ENCODE assay signal across 10 mouse cellular contexts in genomic region chr6:88811396-88811795, GRCm38 (mm10). TPM values are rescaled to one million over a fixed set of nuclear protein-coding genes. Genes with fewer than 3 reads are reported as not detected.
DNase-seq lines count a peak whose midpoint lies in the region; ATAC-seq and TF ChIP-seq lines count a peak whose summit lies in the region.
"Had no signal": no experiment of that assay in that cellular context is flagged by ENCODE, and none has a peak within 500 bp of the region (broad histone marks: within the 10 kb centered on the region; RNA-seq: fewer than 3 reads in every experiment).

No protein-coding gene starts in this region.

- no peak for TF ChIP-seq POLR2A in lung, adult 2 months (IDR thresholded peaks at IDR 0.05; ENCODE audit: borderline replicate concordance, extremely low read depth, low read depth, low read length)

- no peak overlapping the region for H3K9ac ChIP-seq in intestine, embryonic 15.5 days
- no peak overlapping the region for H3K9ac ChIP-seq in intestine, postnatal 0 days (ENCODE audit: low read depth, low read length)
- no peak overlapping the region for H3K9ac ChIP-seq in lung, postnatal 0 days (replicated peaks; ENCODE audit: low read depth)
- no peak overlapping the region for H3K9ac ChIP-seq in midbrain, embryonic 14.5 days (replicated peaks; ENCODE audit: low read length)

- peaks cover 17% of the 10 kb centered on the region for H3K4me1 ChIP-seq in intestine, embryonic 15.5 days (replicated peaks)
- no peaks in the 10 kb centered on the region for H3K4me1 ChIP-seq in intestine, postnatal 0 days (replicated peaks; ENCODE audit: control insufficient read depth, insufficient read depth, low read length)
- H3K4me1 ChIP-seq in lung, postnatal 0 days (ENCODE audit: insufficient read depth, low read depth, low read length), result peaks cover 8% of the 10 kb centered on the region; the same call in 1 of the 2 replicates
- peaks cover 13% of the 10 kb centered on the region for H3K4me1 ChIP-seq in lung, adult 2 months (ENCODE audit: control insufficient read depth, insufficient read depth, low read length)
- H3K4me1 ChIP-seq in embryonic facial prominence, embryonic 10.5 days, result peaks cover 51% of the 10 kb centered on the region
- H3K4me1 ChIP-seq in midbrain, embryonic 14.5 days (ENCODE audit: control insufficient read depth, insufficient read depth, low read length), result no peaks in the 10 kb centered on the region

- 43% methylated on average over 7 of the region's 7 CpGs for WGBS in intestine, embryonic 15.5 days
- 54% methylated on average over 4 of the region's 7 CpGs for WGBS in intestine, postnatal 0 days
- WGBS in lung, postnatal 0 days, result 42% methylated on average over 4 of the region's 7 CpGs
- WGBS in lung, adult 2 months, result 26% methylated on average over 5 of the region's 7 CpGs
- 28% methylated on average over 7 of the region's 7 CpGs for WGBS in embryonic facial prominence, embryonic 10.5 days
- WGBS in midbrain, embryonic 14.5 days, result 64% methylated on average over 7 of the region's 7 CpGs

- no peaks in the 10 kb centered on the region for H3K27me3 ChIP-seq in intestine, embryonic 15.5 days (replicated peaks)
- H3K27me3 ChIP-seq in intestine, postnatal 0 days (replicated peaks; ENCODE audit: control insufficient read depth, insufficient read depth, low read length), result no peaks in the 10 kb centered on the region
- H3K27me3 ChIP-seq in lung, postnatal 0 days (replicated peaks; ENCODE audit: insufficient read depth, low read length), result no peaks in the 10 kb centered on the region
- 0 out of 2 replicates have a peak, but pooled peaks cover 3% of the 10 kb centered on the region for H3K27me3 ChIP-seq in embryonic facial prominence, embryonic 10.5 days (replicated peaks; ENCODE audit: low read depth, poor library complexity, severe bottlenecking)
- no peaks in the 10 kb centered on the region for H3K27me3 ChIP-seq in splenic B cell, adult 2 months (ENCODE audit: control insufficient read depth, insufficient read depth, low read length, poor library complexity, severe bottlenecking)
- no peaks in the 10 kb centered on the region for H3K27me3 ChIP-seq in midbrain, embryonic 14.5 days (ENCODE audit: control insufficient read depth, insufficient read depth, low read length)

- H3K9me3 ChIP-seq in intestine, embryonic 15.5 days, result no peaks in the 10 kb centered on the region
- H3K9me3 ChIP-seq in intestine, postnatal 0 days (ENCODE audit: control insufficient read depth), result no peaks in the 10 kb centered on the region
- no peaks in the 10 kb centered on the region for H3K9me3 ChIP-seq in lung, postnatal 0 days (ENCODE audit: low read length)
- H3K9me3 ChIP-seq in embryonic facial prominence, embryonic 10.5 days, result no peaks in the 10 kb centered on the region
- no peaks in the 10 kb centered on the region for H3K9me3 ChIP-seq in midbrain, embryonic 14.5 days (ENCODE audit: control insufficient read depth, low read length)

- H3K4me3 ChIP-seq in intestine, embryonic 15.5 days (replicated peaks), result no peak overlapping the region
- no peak overlapping the region for H3K4me3 ChIP-seq in intestine, postnatal 0 days (ENCODE audit: low read depth, low read length)
- no peak overlapping the region for H3K4me3 ChIP-seq in lung, postnatal 0 days (ENCODE audit: low read depth, low read length)
- no peak overlapping the region for H3K4me3 ChIP-seq in lung, adult 2 months (replicated peaks; ENCODE audit: extremely low read depth, low read depth, low read length)
- no peak overlapping the region for H3K4me3 ChIP-seq in embryonic facial prominence, embryonic 10.5 days
- H3K4me3 ChIP-seq in midbrain, embryonic 14.5 days (replicated peaks; ENCODE audit: low read depth, low read length), result no peak overlapping the region

- H3K36me3 ChIP-seq in intestine, embryonic 15.5 days, result no peaks in the 10 kb centered on the region
- no peaks in the 10 kb centered on the region; the same call in 1 of the 2 replicates for H3K36me3 ChIP-seq in intestine, postnatal 0 days (ENCODE audit: control insufficient read depth, insufficient read depth)
- H3K36me3 ChIP-seq in lung, postnatal 0 days (ENCODE audit: insufficient read depth, low read length), result no peaks in the 10 kb centered on the region
- H3K36me3 ChIP-seq in embryonic facial prominence, embryonic 10.5 days (replicated peaks), result no peaks in the 10 kb centered on the region
- H3K36me3 ChIP-seq in splenic B cell, adult 2 months (ENCODE audit: control insufficient read depth, insufficient read depth, low read length, poor library complexity, severe bottlenecking), result no peaks in the 10 kb centered on the region
- H3K36me3 ChIP-seq in midbrain, embryonic 14.5 days (ENCODE audit: control insufficient read depth, insufficient read depth, low read length), result no peaks in the 10 kb centered on the region

- H3K27ac ChIP-seq in intestine, embryonic 15.5 days, result no peak overlapping the region
- H3K27ac ChIP-seq in intestine, postnatal 0 days (ENCODE audit: low read depth, low read length), result no peak overlapping the region
- H3K27ac ChIP-seq in lung, postnatal 0 days (ENCODE audit: low read length), result peak overlapping the region; percentile 47; the same call in 1 of the 2 replicates
- H3K27ac ChIP-seq in embryonic facial prominence, embryonic 10.5 days (replicated peaks), result peak overlapping the region; percentile 54
- H3K27ac ChIP-seq in midbrain, embryonic 14.5 days (replicated peaks; ENCODE audit: low read depth, low read length), result no peak overlapping the region

- no peak for TF ChIP-seq CTCF in intestine, postnatal 0 days (IDR thresholded peaks at IDR 0.05; ENCODE audit: low read depth)
- no peak for TF ChIP-seq CTCF in lung, postnatal 0 days (IDR thresholded peaks at IDR 0.05)
- TF ChIP-seq CTCF in lung, adult 2 months (IDR thresholded peaks at IDR 0.05; ENCODE audit: insufficient read depth, low read length), result no peak

- ATAC-seq in intestine, embryonic 15.5 days, result 0 out of 2 replicates have a peak, but pooled peaks have one; percentile 13
- ATAC-seq in intestine, postnatal 0 days, result no peak
- ATAC-seq in lung, postnatal 0 days, result 0 out of 2 replicates have a peak, but pooled peaks have one; percentile 13
- ATAC-seq in midbrain, embryonic 14.5 days (ENCODE audit: low FRiP score, low TSS enrichment), result no peak
- ATAC-seq: inflammation-experienced regulatory T-cells, adult 6 months had no signal

- no peak for TF ChIP-seq EP300 in lung, postnatal 0 days (IDR thresholded peaks at IDR 0.05)

- no peak overlapping the region for H3K4me2 ChIP-seq in intestine, embryonic 15.5 days (replicated peaks)
- H3K4me2 ChIP-seq in intestine, postnatal 0 days (replicated peaks; ENCODE audit: low read depth), result no peak overlapping the region
- no peak overlapping the region for H3K4me2 ChIP-seq in lung, postnatal 0 days (replicated peaks; ENCODE audit: low read depth, low read length)
- H3K4me2 ChIP-seq in midbrain, embryonic 14.5 days (ENCODE audit: low read length), result no peak overlapping the region

- no peak for DNase-seq in lung, postnatal 0 days (ENCODE audit: low spot score)
- DNase-seq in lung, adult 2 months, result no peak
- no peak for DNase-seq in embryonic facial prominence, embryonic 10.5 days (ENCODE audit: low spot score)
- DNase-seq in splenic B cell, adult 2 months (ENCODE audit: low read depth, low spot score), result peak; percentile 29
- DNase-seq in midbrain, embryonic 14.5 days, result no peak
- DNase-seq: lung, postnatal 36 days; thymus, postnatal 36 days had no signal

RNA-seq across cellular contexts. Expression of gene Abtb1, which starts 30.4 kb away (rescaled TPM):
- 24.2 and 25.0 TPM in 2 replicates for polyA plus RNA-seq in intestine, embryonic 15.5 days (2015; fragmentation: Nextera tagmentation; extraction: Ambion mirVana)
- polyA plus RNA-seq in intestine, postnatal 0 days (2015; fragmentation: Nextera tagmentation; extraction: Ambion mirVana), result 22.7 and 23.9 TPM in 2 replicates
- 59.5 and 70.3 TPM in 2 replicates for polyA plus RNA-seq in lung, postnatal 0 days (2015; fragmentation: Nextera tagmentation; extraction: Ambion mirVana)
- 80.0 and 90.8 TPM in 2 replicates for polyA plus RNA-seq in lung, adult 2 months (2012; rRNA removed)
- 25.2 and 26.4 TPM in 2 replicates for polyA plus RNA-seq in embryonic facial prominence, embryonic 10.5 days (2016; fragmentation: Nextera tagmentation; extraction: Ambion mirVana)
- 30.1 and 41.7 TPM in 2 replicates for polyA plus RNA-seq in midbrain, embryonic 14.5 days (2014; fragmentation: Nextera tagmentation; extraction: Ambion mirVana)

Comparison
In these comparisons a context has a peak if more than half of its experiments do, and no peak if none do; other contexts are left out.
1. ATAC-seq: peak in intestine, embryonic 15.5 days (single experiment) and lung, postnatal 0 days (single experiment); none in intestine, postnatal 0 days (single experiment) and midbrain, embryonic 14.5 days (single experiment).
2. H3K27ac ChIP-seq: peak in lung, postnatal 0 days (single experiment) and embryonic facial prominence, embryonic 10.5 days (single experiment); none in intestine, embryonic 15.5 days (single experiment), intestine, postnatal 0 days (single experiment) and midbrain, embryonic 14.5 days (single experiment).